Mouse (Mus musculus) spleen, adult 2 months (tissue): Measurements from ENCODE around the gene Sema4c.

ENCODE experiments used
- CTCF ChIP-seq: fragments of 200-500 bp; IDR thresholded peaks from 2 replicates; pipeline ENCODE4 v1.5.1; 2011; ENCODE audit warnings: mild to moderate bottlenecking, inconsistent platforms; ENCODE audit not compliant: insufficient read depth, insufficient read length, insufficient replicate concordance; ENCODE audit errors: extremely low read depth
- POLR2A ChIP-seq: fragments of 200-500 bp; IDR thresholded peaks from 2 replicates; pipeline ENCODE4 v1.6.1; 2011; ENCODE audit warnings: low read depth, low read length, inconsistent platforms

GRCm38 (mm10) chr1:36569694-36570276 lies 11.6 kb upstream of the Sema4c start:
- TF ChIP-seq POLR2A (no peak), CTCF (no peak)
